Mouse (Mus musculus): ENCODE measurements around the gene Olfr220. TPM values are rescaled to one million over a fixed set of nuclear protein-coding genes. Genes with fewer than 3 reads are reported as not detected.

Olfr220 gene
- polyA plus RNA-seq, 1 experiment from 2014 or later, result not detected

DNA sequence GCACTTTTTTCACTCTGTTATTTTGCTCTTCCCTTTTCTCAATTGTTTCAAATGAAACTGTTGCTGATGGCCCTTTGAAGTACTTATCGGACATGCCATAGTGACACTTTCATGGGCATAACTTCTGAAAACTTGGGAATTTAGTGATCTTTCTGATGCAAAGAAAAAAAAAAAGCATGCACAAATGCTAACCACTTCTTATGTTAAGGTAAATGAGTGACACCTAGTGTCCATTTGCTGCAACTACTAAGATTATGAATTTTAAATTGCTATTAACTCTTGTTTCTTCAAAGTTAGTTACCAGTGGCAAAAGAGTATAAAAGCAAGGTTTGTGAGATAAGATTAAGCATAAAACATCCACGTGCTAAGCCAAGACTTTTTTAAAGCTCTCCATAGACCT lies 24.4 kb downstream of the Olfr220 start:
- H3K9ac ChIP-seq (replicated peaks; ENCODE audit: low read depth, low read length), result no peak overlapping the region
- H3K27me3 ChIP-seq (ENCODE audit: control insufficient read depth, insufficient read depth, low read length), result no peaks in the 10 kb centered on the region
- H3K9me3 ChIP-seq (ENCODE audit: control insufficient read depth, low read length), result no peaks in the 10 kb centered on the region
- H3K36me3 ChIP-seq (ENCODE audit: control insufficient read depth, insufficient read depth, low read length), result no peaks in the 10 kb centered on the region
- ATAC-seq (ENCODE audit: low read depth), result no peak
- no peak overlapping the region for H3K4me2 ChIP-seq (ENCODE audit: low read depth, low read length)
- H3K4me1 ChIP-seq (ENCODE audit: control insufficient read depth, insufficient read depth, low read length), result no peaks in the 10 kb centered on the region
- WGBS, result 44% methylated on average over 2 of the region's 2 CpGs
- no peak overlapping the region for H3K4me3 ChIP-seq (ENCODE audit: low read depth, low read length)
- H3K27ac ChIP-seq (ENCODE audit: low read depth, low read length), result no peak overlapping the region

DNA sequence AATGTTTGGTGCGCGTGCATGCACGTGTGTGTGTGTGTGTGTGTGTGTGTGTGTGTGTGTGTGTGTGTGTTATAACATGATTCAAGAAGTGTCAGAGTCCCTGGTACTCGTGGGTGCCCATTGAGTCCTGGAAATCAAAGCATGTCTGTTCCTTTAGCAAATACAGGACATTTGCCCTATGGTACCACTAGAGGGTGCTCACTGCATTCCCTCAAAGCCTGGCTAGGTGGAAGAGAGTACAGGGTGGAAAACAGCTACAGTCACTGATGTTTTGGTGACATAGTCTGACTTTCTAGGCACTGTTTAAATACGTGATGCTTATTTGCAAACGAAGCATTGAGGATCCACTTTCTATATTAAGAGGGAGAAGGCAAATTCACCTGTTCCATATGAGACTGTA lies 27.9 kb downstream of the Olfr220 start:
- ATAC-seq (ENCODE audit: low read depth), result peak; percentile 91

DNA sequence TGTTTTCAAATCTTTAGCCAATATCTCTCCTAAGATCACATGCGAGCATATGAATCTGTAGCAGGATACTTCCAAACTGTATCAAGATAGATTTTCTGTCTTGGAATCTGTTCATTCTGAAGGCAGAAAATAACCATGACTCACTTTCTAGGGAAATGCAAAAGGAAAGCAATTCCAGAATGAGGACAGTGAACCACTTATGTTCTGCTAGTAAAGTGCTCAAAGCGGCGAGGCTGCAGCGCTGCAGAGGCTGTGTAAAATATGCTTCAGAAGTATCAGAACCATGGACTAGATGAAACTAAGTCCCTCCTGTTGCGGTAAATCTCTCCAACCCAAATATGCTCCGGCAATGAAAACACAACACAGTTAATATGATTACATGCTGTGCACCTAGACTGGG lies 40.7 kb downstream of the Olfr220 start:
- Histone ChIP-seq H3K27me3 (ENCODE audit: control insufficient read depth, insufficient read depth, low read length) (no peaks in the 10 kb centered on the region), H3K27ac (ENCODE audit: low read depth, low read length) (no peak overlapping the region), H3K4me3 (ENCODE audit: low read depth, low read length) (no peak overlapping the region), H3K9ac (replicated peaks; ENCODE audit: low read depth, low read length) (no peak overlapping the region), H3K9me3 (ENCODE audit: control insufficient read depth, low read length) (no peaks in the 10 kb centered on the region), H3K36me3 (ENCODE audit: control insufficient read depth, insufficient read depth, low read length) (no peaks in the 10 kb centered on the region), H3K4me2 (ENCODE audit: low read depth, low read length) (no peak overlapping the region), H3K4me1 (ENCODE audit: control insufficient read depth, insufficient read depth, low read length) (no peaks in the 10 kb centered on the region)
- WGBS, result 93% methylated on average over 6 of the region's 6 CpGs
- ATAC-seq (ENCODE audit: low read depth), result no peak

More for the DNA sequence above, 27.9 kb downstream of the Olfr220 start:
- 5% methylated on average over 6 of the region's 6 CpGs for WGBS
- Histone ChIP-seq H3K27ac (ENCODE audit: low read depth, low read length) (no peak overlapping the region), H3K4me1 (ENCODE audit: control insufficient read depth, insufficient read depth, low read length) (no peaks in the 10 kb centered on the region), H3K27me3 (ENCODE audit: control insufficient read depth, insufficient read depth, low read length) (no peaks in the 10 kb centered on the region), H3K9ac (replicated peaks; ENCODE audit: low read depth, low read length) (no peak overlapping the region), H3K9me3 (ENCODE audit: control insufficient read depth, low read length) (no peaks in the 10 kb centered on the region), H3K36me3 (ENCODE audit: control insufficient read depth, insufficient read depth, low read length) (no peaks in the 10 kb centered on the region), H3K4me2 (ENCODE audit: low read depth, low read length) (no peak overlapping the region), H3K4me3 (ENCODE audit: low read depth, low read length) (no peak overlapping the region)

DNA sequence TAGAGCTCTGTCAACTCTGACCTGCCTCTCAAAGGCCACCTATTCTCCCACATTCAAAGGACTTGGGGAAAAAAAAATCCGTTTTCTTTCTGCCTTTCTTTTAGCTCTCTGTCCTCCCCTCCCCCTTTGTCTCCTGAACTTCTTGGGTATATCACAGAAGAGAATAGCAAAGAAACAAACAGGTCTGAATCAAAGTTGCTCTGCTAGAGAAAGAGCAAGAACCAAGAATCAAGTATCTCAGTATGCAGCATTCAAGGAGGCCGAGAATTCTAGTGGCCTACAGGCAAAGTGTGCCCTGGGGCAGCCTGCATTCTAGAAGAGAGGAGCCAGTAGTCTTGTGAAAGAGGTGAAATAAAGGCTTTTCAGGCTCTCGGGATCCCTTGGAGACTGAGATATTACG lies 58.2 kb downstream of the Olfr220 start:
- Histone ChIP-seq H3K9ac (replicated peaks; ENCODE audit: low read depth, low read length) (no peak overlapping the region), H3K9me3 (ENCODE audit: control insufficient read depth, low read length) (no peaks in the 10 kb centered on the region), H3K27ac (ENCODE audit: low read depth, low read length) (no peak overlapping the region), H3K4me1 (ENCODE audit: control insufficient read depth, insufficient read depth, low read length) (peaks cover 12% of the 10 kb centered on the region), H3K4me2 (ENCODE audit: low read depth, low read length) (no peak overlapping the region), H3K4me3 (ENCODE audit: low read depth, low read length) (no peak overlapping the region), H3K27me3 (ENCODE audit: control insufficient read depth, insufficient read depth, low read length) (no peaks in the 10 kb centered on the region), H3K36me3 (ENCODE audit: control insufficient read depth, insufficient read depth, low read length) (no peaks in the 10 kb centered on the region)
- ATAC-seq (ENCODE audit: low read depth), result no peak
- 11% methylated on average over 4 of the region's 4 CpGs for WGBS

Other genes with a start within 250 kb of the Olfr220 start
- not detected in 2 replicates for gene Olfr419, start 190.0 kb upstream of the Olfr220 start, polyA plus RNA-seq (2014; fragmentation: Nextera tagmentation; extraction: Ambion mirVana)
- not detected in 2 replicates for gene Mptx1, start 111.6 kb upstream of the Olfr220 start, polyA plus RNA-seq (2014; fragmentation: Nextera tagmentation; extraction: Ambion mirVana)
- not detected in 2 replicates for gene Olfr417, start 77.0 kb upstream of the Olfr220 start, polyA plus RNA-seq (2014; fragmentation: Nextera tagmentation; extraction: Ambion mirVana)
- not detected in 2 replicates for gene Olfr248, start 51.0 kb upstream of the Olfr220 start, polyA plus RNA-seq (2014; fragmentation: Nextera tagmentation; extraction: Ambion mirVana)
- gene Olfr414, start 18.0 kb upstream of the Olfr220 start, polyA plus RNA-seq (2014; fragmentation: Nextera tagmentation; extraction: Ambion mirVana), result not detected in 2 replicates
- 11.1 and 14.5 TPM in 2 replicates for gene Fmn2, start 59.7 kb downstream of the Olfr220 start, polyA plus RNA-seq (2014; fragmentation: Nextera tagmentation; extraction: Ambion mirVana)

All from neural tube, embryonic 14.5 days (tissue).